Comparison of ENCODE assay signal across 1 mouse cellular context in the genomic region with DNA sequence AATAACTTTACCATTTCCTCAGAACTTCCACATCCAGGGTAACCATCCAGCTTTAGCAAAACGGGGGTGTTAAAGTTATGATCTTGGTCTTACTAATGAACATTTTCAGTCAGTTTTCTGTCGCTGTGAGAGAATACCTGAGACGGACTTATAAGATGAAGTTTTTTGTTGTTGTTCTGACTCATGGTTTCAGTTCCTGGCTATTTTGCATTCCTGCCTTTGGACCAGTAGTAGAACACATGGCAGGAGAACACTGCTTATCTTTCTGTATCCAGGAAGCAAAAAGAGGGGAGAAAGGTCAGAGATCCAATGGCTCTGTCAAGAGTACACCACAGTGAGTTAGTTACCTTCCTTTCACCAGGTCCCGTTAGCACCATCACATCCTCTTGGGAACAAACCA.
TF ChIP-seq lines count a peak whose summit lies in the region.

No protein-coding gene starts in this region.

TF ChIP-seq in myocyte, 11 proteins besides CTCF, POLR2A, EP300 and RAD21 (continued from another document):
- TF ChIP-seq MAX (IDR thresholded peaks at IDR 0.05; ENCODE audit: low read depth) = no peak
- no peak for TF ChIP-seq POLR2AphosphoS2 (IDR thresholded peaks at IDR 0.05; ENCODE audit: insufficient read length, low read depth)
- TF ChIP-seq CEBPB (IDR thresholded peaks at IDR 0.05; ENCODE audit: insufficient read depth, poor library complexity, severe bottlenecking) = no peak
- no peak for TF ChIP-seq REST (IDR thresholded peaks at IDR 0.05; ENCODE audit: insufficient read depth, insufficient read length)
- TF ChIP-seq MYOD1 (IDR thresholded peaks at IDR 0.05; ENCODE audit: control insufficient read depth in 1 of 3, insufficient read length in 2 of 3, low read depth in 2 of 3) = no peak
- no peak for TF ChIP-seq TCF12 (IDR thresholded peaks at IDR 0.05; ENCODE audit: insufficient read depth, poor library complexity, severe bottlenecking)
- TF ChIP-seq MYOG (IDR thresholded peaks at IDR 0.05; ENCODE audit: control insufficient read depth in 1 of 3, insufficient read depth in 1 of 3, insufficient read length in 2 of 3, low read depth in 2 of 3) = no peak
